Mouse (Mus musculus): ENCODE results near the gene Ryr2.
"Not testable (repeated sequence)": the region's sequence is repeated elsewhere in the genome, so short reads cannot be mapped to it uniquely, and the experiment has no call there.

The Ryr2 gene

GRCm38 (mm10) chr13:11958271-11958670 lies 148.5 kb downstream of the Ryr2 start:
- no peak for DNase-seq (ENCODE audit: extremely low spot score, low read depth, low spot score)

- DNase-seq (ENCODE audit: extremely low spot score, low read depth, low spot score): no peak
Observed at GRCm38 (mm10) chr13:11951951-11952350, 154.8 kb downstream of the Ryr2 start.

GRCm38 (mm10) chr13:11945740-11946139 lies 161.0 kb downstream of the Ryr2 start:
- DNase-seq (ENCODE audit: extremely low spot score, low read depth, low spot score): no peak

GRCm38 (mm10) chr13:11941724-11942123 lies 165.0 kb downstream of the Ryr2 start:
- no peak for DNase-seq (ENCODE audit: extremely low spot score, low read depth, low spot score)

- not testable (repeated sequence) for DNase-seq (ENCODE audit: extremely low spot score, low read depth, low spot score)
Observed at GRCm38 (mm10) chr13:11934297-11935060, 172.3 kb downstream of the Ryr2 start.

GRCm38 (mm10) chr13:11933334-11933733 lies 173.4 kb downstream of the Ryr2 start:
- DNase-seq (ENCODE audit: extremely low spot score, low read depth, low spot score): no peak

GRCm38 (mm10) chr13:11928709-11929108 lies 178.0 kb downstream of the Ryr2 start:
- no peak for DNase-seq (ENCODE audit: extremely low spot score, low read depth, low spot score)

- DNase-seq (ENCODE audit: extremely low spot score, low read depth, low spot score): no peak
Observed at GRCm38 (mm10) chr13:11927727-11928126, 179.0 kb downstream of the Ryr2 start.

GRCm38 (mm10) chr13:11926720-11927500 lies 179.8 kb downstream of the Ryr2 start:
- DNase-seq (ENCODE audit: extremely low spot score, low read depth, low spot score): no peak

GRCm38 (mm10) chr13:11926215-11926614 lies 180.5 kb downstream of the Ryr2 start:
- no peak for DNase-seq (ENCODE audit: extremely low spot score, low read depth, low spot score)

- DNase-seq (ENCODE audit: extremely low spot score, low read depth, low spot score): no peak
Observed at GRCm38 (mm10) chr13:11924732-11925131, 182.0 kb downstream of the Ryr2 start.

- no peak for DNase-seq (ENCODE audit: extremely low spot score, low read depth, low spot score)
Observed at GRCm38 (mm10) chr13:11920495-11920894, 186.2 kb downstream of the Ryr2 start.

GRCm38 (mm10) chr13:11919448-11919847 lies 187.3 kb downstream of the Ryr2 start:
- DNase-seq (ENCODE audit: extremely low spot score, low read depth, low spot score): no peak

GRCm38 (mm10) chr13:11915619-11916018 lies 191.1 kb downstream of the Ryr2 start:
- DNase-seq (ENCODE audit: extremely low spot score, low read depth, low spot score): no peak

GRCm38 (mm10) chr13:11914682-11915081 lies 192.1 kb downstream of the Ryr2 start:
- no peak for DNase-seq (ENCODE audit: extremely low spot score, low read depth, low spot score)

GRCm38 (mm10) chr13:11912208-11912607 lies 194.5 kb downstream of the Ryr2 start:
- DNase-seq (ENCODE audit: extremely low spot score, low read depth, low spot score): no peak

- DNase-seq (ENCODE audit: extremely low spot score, low read depth, low spot score): no peak
Observed at GRCm38 (mm10) chr13:11908123-11908522, 198.6 kb downstream of the Ryr2 start.

- DNase-seq (ENCODE audit: extremely low spot score, low read depth, low spot score): no peak
Observed at GRCm38 (mm10) chr13:11905126-11905525, 201.6 kb downstream of the Ryr2 start.

GRCm38 (mm10) chr13:11903272-11903671 lies 203.5 kb downstream of the Ryr2 start:
- DNase-seq (ENCODE audit: extremely low spot score, low read depth, low spot score): no peak

- no peak for DNase-seq (ENCODE audit: extremely low spot score, low read depth, low spot score)
Observed at GRCm38 (mm10) chr13:11902856-11903255, 203.9 kb downstream of the Ryr2 start.

- no peak for DNase-seq (ENCODE audit: extremely low spot score, low read depth, low spot score)
Observed at GRCm38 (mm10) chr13:11900631-11901030, 206.1 kb downstream of the Ryr2 start.

- DNase-seq (ENCODE audit: extremely low spot score, low read depth, low spot score): no peak
Observed at GRCm38 (mm10) chr13:11895631-11896030, 211.1 kb downstream of the Ryr2 start.
